Mouse (Mus musculus) bone marrow macrophage, adult 2 months (primary cell): ENCODE data around the gene Cdh22.

ENCODE experiments used
- CTCF ChIP-seq: IDR thresholded peaks from 2 replicates; pipeline ENCODE4 v1.5.1; 2012; ENCODE audit warnings: low read depth, mild to moderate bottlenecking, low read length, moderate library complexity
- POLR2A ChIP-seq: IDR thresholded peaks from 2 replicates; pipeline ENCODE4 v1.6.1; 2012; ENCODE audit warnings: mild to moderate bottlenecking, low read depth, low read length, borderline replicate concordance

DNA sequence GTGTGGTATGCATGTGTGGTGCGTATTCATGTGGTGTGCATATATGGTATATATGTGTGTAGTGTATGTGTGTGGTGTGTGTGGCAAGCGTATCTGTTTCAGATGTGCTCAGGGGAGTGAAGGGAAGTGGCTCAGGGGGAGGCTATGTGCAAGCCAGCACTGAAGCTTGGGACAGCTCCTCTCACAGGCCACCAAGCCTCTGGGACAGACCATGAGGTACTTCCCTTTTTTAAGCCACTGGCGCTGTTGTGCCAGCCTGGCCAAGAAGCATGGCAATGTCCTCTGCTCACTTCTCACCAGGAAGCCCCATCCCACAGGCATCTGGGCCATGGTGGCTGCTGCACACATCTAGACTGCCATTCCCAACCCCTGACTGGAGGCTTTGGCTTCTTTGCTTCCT lies 131.7 kb downstream of the Cdh22 start:
- TF ChIP-seq POLR2A: no peak
- no peak for TF ChIP-seq CTCF
